Mouse (Mus musculus): ENCODE data around the gene Dpp6. TPM values are rescaled to one million over a fixed set of nuclear protein-coding genes. Genes with fewer than 3 reads are reported as not detected.
"Not testable (repeated sequence)": the region's sequence is repeated elsewhere in the genome, so short reads cannot be mapped to it uniquely, and the experiment has no call there.

Gene Dpp6
- polyA plus RNA-seq, 1 experiment from 2014 or later, result 3.5 TPM

DNA sequence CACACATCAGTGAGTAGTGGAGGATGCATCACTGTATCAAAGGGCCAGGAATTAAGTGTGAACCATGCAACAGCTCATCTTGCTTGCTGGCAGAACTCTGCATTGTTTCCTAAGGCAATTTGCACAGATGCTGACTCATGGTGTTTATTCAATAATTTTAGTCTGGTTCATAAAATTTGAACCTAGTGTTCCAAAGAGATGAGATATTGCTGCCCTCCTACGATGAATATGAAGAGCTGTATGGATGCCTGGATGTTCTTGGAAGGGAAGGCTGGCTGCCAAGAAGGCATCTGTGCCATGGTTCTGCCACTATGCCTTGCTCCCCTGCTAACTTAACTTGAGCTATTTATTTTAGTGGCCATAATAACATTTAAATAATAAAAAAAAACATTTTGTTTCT lies 640.0 kb downstream of the Dpp6 start:
- Histone ChIP-seq H3K4me2 (no peak overlapping the region), H3K27ac (no peak overlapping the region), H3K27me3 (no peaks in the 10 kb centered on the region), H3K4me3 (no peak overlapping the region), H3K9ac (no peak overlapping the region), H3K36me3 (no peaks in the 10 kb centered on the region), H3K4me1 (no peaks in the 10 kb centered on the region), H3K9me3 (no peaks in the 10 kb centered on the region)
- 86% methylated on average over 1 of the region's 1 CpGs for WGBS
- ATAC-seq (ENCODE audit: insufficient number of reproducible peaks, insufficient read depth, low FRiP score, low TSS enrichment, low read depth), result no peak

DNA sequence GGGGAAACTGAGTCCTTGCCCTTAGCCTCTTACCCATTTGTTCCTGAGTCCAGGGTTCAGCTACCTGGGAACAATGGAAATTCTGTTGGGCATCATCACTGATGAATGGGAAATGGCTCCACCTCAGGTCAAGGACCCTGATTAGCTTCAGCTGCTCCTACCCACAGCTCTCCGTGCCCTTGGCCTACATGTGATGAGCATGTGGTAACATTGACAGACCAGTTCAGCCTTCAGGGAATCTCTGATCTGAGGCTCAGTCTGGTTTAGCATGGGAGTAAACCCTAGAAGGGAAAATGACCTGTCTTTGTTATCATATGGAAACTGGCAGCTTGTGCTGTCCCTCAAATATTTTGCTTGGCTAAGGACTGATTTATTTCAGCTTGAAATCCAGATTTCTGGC lies 640.7 kb downstream of the Dpp6 start:
- no peak overlapping the region for H3K4me3 ChIP-seq
- H3K27ac ChIP-seq, result no peak overlapping the region
- H3K4me2 ChIP-seq, result no peak overlapping the region
- H3K9ac ChIP-seq, result no peak overlapping the region
- H3K36me3 ChIP-seq, result no peaks in the 10 kb centered on the region
- no peaks in the 10 kb centered on the region for H3K27me3 ChIP-seq
- no peaks in the 10 kb centered on the region for H3K4me1 ChIP-seq
- ATAC-seq (ENCODE audit: insufficient number of reproducible peaks, insufficient read depth, low FRiP score, low TSS enrichment, low read depth), result no peak
- WGBS, result 56% methylated on average over 1 of the region's 1 CpGs
- H3K9me3 ChIP-seq, result no peaks in the 10 kb centered on the region

DNA sequence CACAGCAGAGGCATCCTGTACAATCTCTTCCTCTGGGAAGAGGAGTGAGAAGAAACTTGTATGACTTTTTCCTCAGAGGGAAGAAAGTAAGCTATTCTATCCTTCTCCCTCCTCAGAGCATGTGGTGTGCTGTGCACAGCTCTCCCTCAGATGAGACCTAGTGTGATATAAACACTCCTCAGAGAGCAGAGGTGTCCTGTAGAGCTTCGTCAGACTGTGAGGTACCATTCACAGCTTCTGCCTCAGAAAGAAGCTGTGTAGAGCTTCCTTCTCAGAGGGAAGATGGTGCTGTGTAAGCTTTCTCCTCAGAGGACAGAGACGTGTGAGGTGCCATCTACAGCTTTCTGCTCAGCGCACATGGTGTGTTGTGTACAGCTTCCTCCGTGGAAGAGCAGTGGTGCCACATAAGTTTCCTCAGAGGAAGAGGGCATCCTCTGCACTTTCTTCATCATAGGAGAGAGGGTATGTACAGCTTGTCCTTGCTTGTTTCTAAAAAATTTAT lies 658.0 kb downstream of the Dpp6 start:
- WGBS, result 77% methylated on average over 4 of the region's 4 CpGs

DNA sequence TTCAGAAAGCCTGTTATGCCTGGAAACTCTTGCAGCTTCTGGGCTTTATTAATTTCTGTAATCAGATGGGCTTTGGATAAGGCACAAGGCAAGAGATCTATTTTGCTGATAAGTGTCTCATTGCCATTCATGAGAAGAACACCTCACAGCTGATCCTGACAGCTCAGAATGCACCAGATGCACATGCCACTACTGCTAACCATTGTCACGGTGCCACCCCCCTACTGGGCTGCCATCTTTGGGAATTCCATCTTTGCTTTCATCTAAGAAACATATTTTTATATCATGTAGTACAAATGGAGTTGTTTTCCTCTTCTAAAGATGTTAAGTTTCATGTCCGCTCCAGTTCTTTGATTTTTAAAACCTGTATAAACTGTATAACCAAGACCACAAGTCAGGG lies 664.7 kb downstream of the Dpp6 start:
- H3K36me3 ChIP-seq, result no peaks in the 10 kb centered on the region
- no peak overlapping the region for H3K4me3 ChIP-seq
- H3K4me2 ChIP-seq, result no peak overlapping the region
- H3K27me3 ChIP-seq, result no peaks in the 10 kb centered on the region
- 80% methylated on average over 2 of the region's 2 CpGs for WGBS
- no peak overlapping the region for H3K27ac ChIP-seq
- no peak for ATAC-seq (ENCODE audit: insufficient number of reproducible peaks, insufficient read depth, low FRiP score, low TSS enrichment, low read depth)
- no peaks in the 10 kb centered on the region for H3K4me1 ChIP-seq
- H3K9ac ChIP-seq, result no peak overlapping the region
- no peaks in the 10 kb centered on the region for H3K9me3 ChIP-seq

More for the DNA sequence above, 658.0 kb downstream of the Dpp6 start:
- no peak overlapping the region for H3K27ac ChIP-seq
- ATAC-seq (ENCODE audit: insufficient number of reproducible peaks, insufficient read depth, low FRiP score, low TSS enrichment, low read depth), result no peak
- H3K4me1 ChIP-seq, result no peaks in the 10 kb centered on the region
- H3K4me2 ChIP-seq, result no peak overlapping the region
- no peaks in the 10 kb centered on the region for H3K9me3 ChIP-seq
- H3K27me3 ChIP-seq, result no peaks in the 10 kb centered on the region
- H3K4me3 ChIP-seq, result no peak overlapping the region
- no peak overlapping the region for H3K9ac ChIP-seq
- no peaks in the 10 kb centered on the region for H3K36me3 ChIP-seq

DNA sequence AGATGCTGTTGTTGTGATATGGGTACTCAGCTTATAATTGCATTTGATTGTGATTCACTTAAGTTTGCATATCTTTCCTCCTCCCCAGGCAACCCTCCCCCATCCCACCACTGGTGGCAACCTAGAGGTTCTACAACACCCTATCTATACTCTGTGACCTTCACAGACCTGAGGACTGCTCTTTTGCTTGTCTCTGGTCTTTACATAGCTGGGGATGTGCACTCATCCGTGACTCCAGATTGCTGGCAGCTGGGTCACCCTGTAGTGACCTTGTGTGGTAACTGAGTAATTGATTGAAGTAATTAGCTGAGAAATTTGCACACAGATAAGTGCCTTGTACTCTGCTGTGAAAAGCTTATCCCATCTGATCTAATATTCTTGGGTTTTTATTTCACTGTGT lies 669.1 kb downstream of the Dpp6 start:
- H3K4me2 ChIP-seq, result no peak overlapping the region
- no peaks in the 10 kb centered on the region for H3K9me3 ChIP-seq
- no peak overlapping the region for H3K9ac ChIP-seq
- no peak overlapping the region for H3K27ac ChIP-seq
- no peak overlapping the region for H3K4me3 ChIP-seq
- WGBS, result 18% methylated on average over 1 of the region's 1 CpGs
- no peaks in the 10 kb centered on the region for H3K4me1 ChIP-seq
- H3K27me3 ChIP-seq, result no peaks in the 10 kb centered on the region
- ATAC-seq (ENCODE audit: insufficient number of reproducible peaks, insufficient read depth, low FRiP score, low TSS enrichment, low read depth), result no peak
- no peaks in the 10 kb centered on the region for H3K36me3 ChIP-seq

DNA sequence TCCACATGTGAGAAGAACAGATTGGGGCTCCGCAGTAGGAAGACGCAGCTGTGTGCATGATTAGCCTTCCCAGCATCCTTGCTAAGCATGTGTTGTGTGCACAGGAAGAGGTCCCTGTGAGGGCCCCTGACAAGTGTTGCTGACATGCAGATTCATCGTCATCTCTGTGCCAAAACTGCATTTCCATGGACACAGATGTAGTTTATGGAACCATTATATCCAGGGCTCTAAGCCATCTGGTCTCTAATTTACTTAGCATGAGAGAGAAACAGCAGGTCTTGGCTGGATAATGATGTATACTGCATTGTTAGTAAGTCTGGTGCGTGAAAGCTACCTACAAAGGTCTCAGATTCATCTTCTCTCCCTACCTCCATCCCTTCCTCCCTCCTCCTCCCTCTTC lies 673.9 kb downstream of the Dpp6 start:
- Histone ChIP-seq H3K27me3 (no peaks in the 10 kb centered on the region), H3K9ac (no peak overlapping the region), H3K27ac (no peak overlapping the region), H3K36me3 (no peaks in the 10 kb centered on the region), H3K4me1 (no peaks in the 10 kb centered on the region), H3K4me2 (no peak overlapping the region), H3K4me3 (no peak overlapping the region), H3K9me3 (no peaks in the 10 kb centered on the region)
- ATAC-seq (ENCODE audit: insufficient number of reproducible peaks, insufficient read depth, low FRiP score, low TSS enrichment, low read depth), result no peak
- 84% methylated on average over 4 of the region's 4 CpGs for WGBS

DNA sequence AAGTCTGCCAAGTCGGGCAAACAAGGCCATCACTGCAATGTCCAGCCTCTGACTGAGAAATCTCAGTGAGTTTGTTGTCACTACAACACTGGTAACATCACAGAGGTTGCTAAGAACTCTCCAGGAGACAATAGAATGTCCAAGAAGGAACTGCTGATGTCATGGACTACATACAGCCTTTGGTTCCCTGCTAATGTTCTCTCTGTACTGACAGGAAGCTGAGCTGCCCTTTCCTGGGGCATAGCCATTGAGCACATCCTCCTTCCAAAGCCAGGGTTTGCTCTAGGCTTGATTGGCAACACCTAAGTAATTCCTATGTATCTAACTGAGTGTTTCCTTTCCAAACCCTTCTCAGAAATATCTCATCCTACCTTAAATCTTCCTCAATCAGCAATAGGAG lies 684.3 kb downstream of the Dpp6 start, which contains the start of gene Speer4b:
TSS of gene Speer4b (minus strand) at position 101 of the 400 bp plus-strand sequence.
- not testable (repeated sequence) for H3K9me3 ChIP-seq; ATAC-seq (ENCODE audit: insufficient number of reproducible peaks, insufficient read depth, low FRiP score, low TSS enrichment, low read depth); H3K9ac ChIP-seq; H3K4me3 ChIP-seq; H3K4me1 ChIP-seq; H3K36me3 ChIP-seq; H3K27ac ChIP-seq; H3K27me3 ChIP-seq; H3K4me2 ChIP-seq
- WGBS, result 48% methylated on average over 1 of the region's 1 CpGs

DNA sequence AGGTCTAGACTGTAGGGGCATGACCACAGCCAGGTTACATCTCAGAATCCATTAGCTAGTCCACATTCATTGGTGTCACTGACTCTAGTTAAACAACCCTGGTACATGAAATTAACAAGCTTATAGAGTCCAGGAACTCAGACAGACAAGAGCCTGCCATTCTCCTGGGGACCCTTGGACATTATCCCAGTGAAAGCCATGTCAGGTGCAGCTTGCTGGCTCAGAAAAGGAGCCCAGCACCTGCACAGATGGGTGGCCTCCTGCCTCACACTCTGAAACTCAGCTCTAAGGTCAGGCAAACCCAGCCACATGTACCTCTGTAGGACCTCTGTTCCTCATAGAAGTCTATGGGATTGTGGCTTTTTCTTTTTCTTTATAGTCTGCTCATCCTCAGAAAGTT lies 701.7 kb downstream of the Dpp6 start:
- Histone ChIP-seq H3K9ac (no peak overlapping the region), H3K27ac (no peak overlapping the region), H3K36me3 (no peaks in the 10 kb centered on the region), H3K4me3 (no peak overlapping the region), H3K4me2 (no peak overlapping the region), H3K27me3 (no peaks in the 10 kb centered on the region), H3K4me1 (no peaks in the 10 kb centered on the region), H3K9me3 (no peaks in the 10 kb centered on the region)
- no peak for ATAC-seq (ENCODE audit: insufficient number of reproducible peaks, insufficient read depth, low FRiP score, low TSS enrichment, low read depth)

DNA sequence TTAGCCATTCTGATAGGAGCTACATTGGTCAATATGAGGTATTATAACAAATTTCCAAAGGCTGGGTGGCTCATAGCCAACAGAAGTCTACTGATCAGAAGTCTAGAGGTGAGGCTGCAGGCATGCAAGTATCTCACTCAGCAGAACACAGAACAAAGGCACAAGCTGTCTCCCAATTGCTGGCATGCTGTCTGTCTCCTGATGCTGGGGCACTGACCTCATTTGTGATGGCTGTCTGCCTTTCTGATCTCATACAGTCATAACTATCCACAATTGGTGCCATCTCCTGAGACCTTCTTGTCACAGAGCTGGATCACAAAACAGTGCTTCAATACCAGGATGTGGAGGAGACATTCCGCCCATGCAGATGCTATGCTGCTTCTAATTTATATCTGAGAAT lies 709.9 kb downstream of the Dpp6 start:
- no peaks in the 10 kb centered on the region for H3K36me3 ChIP-seq
- 79% methylated on average over 1 of the region's 1 CpGs for WGBS
- H3K27me3 ChIP-seq, result no peaks in the 10 kb centered on the region
- no peak overlapping the region for H3K4me2 ChIP-seq
- no peak overlapping the region for H3K4me3 ChIP-seq
- no peak for ATAC-seq (ENCODE audit: insufficient number of reproducible peaks, insufficient read depth, low FRiP score, low TSS enrichment, low read depth)
- H3K4me1 ChIP-seq, result no peaks in the 10 kb centered on the region
- H3K9me3 ChIP-seq, result no peaks in the 10 kb centered on the region
- H3K27ac ChIP-seq, result no peak overlapping the region
- no peak overlapping the region for H3K9ac ChIP-seq

DNA sequence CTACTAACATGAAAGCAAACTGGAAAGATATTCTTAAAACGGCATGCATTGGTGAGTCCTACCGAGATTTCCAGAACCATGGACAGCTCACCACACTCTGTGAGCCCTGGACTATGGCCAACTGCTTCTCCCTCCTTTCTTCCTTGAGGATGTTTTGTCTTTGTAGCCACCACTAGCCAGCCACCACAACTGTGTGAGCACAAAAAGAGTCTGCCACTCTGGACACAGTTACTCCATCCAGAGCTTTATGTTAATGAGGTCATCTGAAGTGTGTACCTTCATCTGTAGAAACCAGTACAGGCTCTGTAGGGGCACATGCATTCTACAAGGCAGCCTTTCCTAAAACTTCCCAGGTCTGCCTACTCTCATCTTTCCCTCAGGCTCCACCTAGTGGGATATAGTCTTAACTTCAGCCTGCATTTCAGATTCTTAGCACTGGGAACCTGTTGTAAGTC lies 727.8 kb downstream of the Dpp6 start:
- no peaks in the 10 kb centered on the region for H3K27me3 ChIP-seq
- no peak for ATAC-seq (ENCODE audit: insufficient number of reproducible peaks, insufficient read depth, low FRiP score, low TSS enrichment, low read depth)
- no peak overlapping the region for H3K27ac ChIP-seq
- H3K36me3 ChIP-seq, result no peaks in the 10 kb centered on the region
- no peaks in the 10 kb centered on the region for H3K9me3 ChIP-seq
- no peak overlapping the region for H3K4me3 ChIP-seq
- 10% methylated on average over 2 of the region's 2 CpGs for WGBS
- H3K4me2 ChIP-seq, result no peak overlapping the region
- no peaks in the 10 kb centered on the region for H3K4me1 ChIP-seq
- no peak overlapping the region for H3K9ac ChIP-seq

DNA sequence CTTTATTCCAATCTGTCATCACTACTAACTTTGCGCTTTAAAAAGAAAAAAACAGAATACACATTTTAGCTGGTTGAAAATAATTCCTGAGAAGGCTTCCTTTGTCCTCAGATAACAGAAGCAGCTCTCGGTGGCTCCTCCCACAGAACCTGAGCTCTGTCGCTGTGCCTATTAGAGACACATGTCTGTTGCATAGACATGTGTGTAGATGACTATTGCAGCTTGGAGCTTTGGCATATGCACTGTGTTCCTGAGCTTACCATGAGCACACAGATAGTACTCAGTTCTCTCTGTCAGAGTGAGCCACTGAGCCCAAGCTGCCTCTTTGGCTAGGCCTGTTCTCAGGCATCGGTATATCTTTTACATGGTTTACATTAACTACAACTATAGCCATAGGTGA lies 732.3 kb downstream of the Dpp6 start:
- H3K4me2 ChIP-seq, result no peak overlapping the region
- no peaks in the 10 kb centered on the region for H3K9me3 ChIP-seq
- WGBS, result 75% methylated on average over 4 of the region's 4 CpGs
- ATAC-seq (ENCODE audit: insufficient number of reproducible peaks, insufficient read depth, low FRiP score, low TSS enrichment, low read depth), result no peak
- H3K9ac ChIP-seq, result no peak overlapping the region
- H3K4me3 ChIP-seq, result no peak overlapping the region
- no peaks in the 10 kb centered on the region for H3K4me1 ChIP-seq
- no peak overlapping the region for H3K27ac ChIP-seq
- no peaks in the 10 kb centered on the region for H3K36me3 ChIP-seq
- no peaks in the 10 kb centered on the region for H3K27me3 ChIP-seq

DNA sequence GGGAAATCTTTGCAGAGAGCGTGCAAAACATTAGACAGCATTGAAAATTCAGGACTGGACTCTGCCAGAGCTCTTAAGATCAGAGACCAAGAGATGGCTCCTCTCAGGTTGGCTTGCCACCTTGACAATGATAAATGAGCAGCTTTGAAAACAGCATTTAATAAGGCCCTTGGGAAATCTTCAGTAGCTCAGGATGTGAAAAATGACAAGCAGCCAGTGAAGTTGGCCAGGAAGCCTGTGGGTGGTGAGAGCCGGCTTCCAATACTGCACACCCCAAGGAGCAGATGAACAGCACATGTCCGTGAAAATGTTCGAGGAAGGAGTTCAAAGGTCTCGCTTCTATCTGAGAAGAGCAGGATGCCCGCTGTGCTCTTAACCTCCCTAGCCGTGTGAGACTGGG lies 748.7 kb downstream of the Dpp6 start:
- Histone ChIP-seq H3K27ac (no peak overlapping the region), H3K9me3 (no peaks in the 10 kb centered on the region), H3K4me2 (no peak overlapping the region), H3K9ac (no peak overlapping the region), H3K4me3 (no peak overlapping the region), H3K27me3 (no peaks in the 10 kb centered on the region), H3K4me1 (no peaks in the 10 kb centered on the region), H3K36me3 (no peaks in the 10 kb centered on the region)
- 49% methylated on average over 7 of the region's 7 CpGs for WGBS
- no peak for ATAC-seq (ENCODE audit: insufficient number of reproducible peaks, insufficient read depth, low FRiP score, low TSS enrichment, low read depth)
